Mouse (Mus musculus): ENCODE results near the gene Tmem151a. TPM values are rescaled to one million over a fixed set of nuclear protein-coding genes. Genes with fewer than 3 reads are reported as not detected.
A peak's percentile ranks its signal among the peaks of the same experiment; 100 is the strongest.

Gene Tmem151a
- total and polyA plus RNA-seq, 3 experiments = 2.6 to 3.3 (median 2.8) TPM

DNA sequence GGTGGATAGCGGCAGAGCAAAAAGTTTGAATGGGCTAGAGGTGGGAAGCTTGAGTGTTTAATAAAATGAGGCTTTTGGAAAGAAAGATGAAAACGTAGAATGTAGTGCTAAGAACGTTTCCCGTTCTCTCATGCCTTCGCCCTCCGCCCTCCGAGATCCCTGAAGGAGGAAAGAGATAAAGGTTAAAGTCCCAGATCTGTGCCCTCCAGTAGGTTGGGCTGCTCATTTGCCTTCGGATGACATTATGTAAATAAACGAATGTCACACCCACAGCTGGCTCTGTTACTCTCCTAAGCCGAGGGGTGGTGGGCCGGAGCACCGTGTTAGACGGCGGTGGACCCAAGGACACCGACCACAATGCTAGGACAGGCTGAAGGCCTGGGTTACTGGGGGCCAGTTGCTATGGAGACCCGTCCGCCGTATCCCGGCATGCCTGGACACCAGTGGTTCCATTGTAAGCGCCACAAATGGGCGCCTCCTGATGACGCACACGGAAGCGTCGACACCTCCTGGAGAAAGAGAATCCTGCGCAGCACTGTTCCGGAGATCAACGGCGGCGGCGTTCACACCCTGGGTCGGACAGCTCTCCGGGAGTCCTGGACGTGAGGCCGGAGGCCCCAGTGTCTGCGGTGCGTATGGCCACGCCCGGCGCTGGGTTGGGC, 44.3 kb downstream of the Tmem151a start, which contains the start of gene Brms1:
Gene Brms1, plus strand, starts transcription at position 493 of the 662 bp plus-strand sequence.
- intact Hi-C loops (cut with DNase I) = no loop called here

GRCm38 (mm10) chr19:5039301-5040114, 45.8 kb downstream of the Tmem151a start:
- 13% methylated on average over 41 of the region's 41 CpGs for WGBS
- intact Hi-C loops (cut with DNase I) = loop anchor here (5.0 kb wide), 1 partner anchor 48 kb away; the partner anchor contains the start of genes Tmem151a and Yif1a
- peak overlapping the region; percentile 88 for H3K27ac ChIP-seq

More for the DNA sequence above, 44.3 kb downstream of the Tmem151a start, which contains the start of gene Brms1:
- peak; percentile 91 to 93 for DNase-seq
- Histone ChIP-seq H3K79me2 (replicated peaks; ENCODE audit: control insufficient read depth, insufficient read depth, low read length) (no peaks in the 10 kb centered on the region), H3K9ac (ENCODE audit: low read depth, low read length) (peak within 1 kb of the TSS; percentile 73), H3K4me3 (peak within 1 kb of the TSS; percentile 65), H3K27me3 (ENCODE audit: control insufficient read depth, insufficient read depth, low read length) (no peaks in the 10 kb centered on the region), H3K4me1 (ENCODE audit: control insufficient read depth, insufficient read depth, low read length) (peaks cover 12% of the 10 kb centered on the region), H3K36me3 (ENCODE audit: control insufficient read depth, insufficient read depth, low read length) (no peaks in the 10 kb centered on the region), H3K27ac (peak within 1 kb of the TSS; percentile 76)
- 3% methylated on average over 40 of the region's 40 CpGs for WGBS
- TF ChIP-seq POLR2A (IDR thresholded peaks at IDR 0.05; ENCODE audit: insufficient read depth, low read depth, low read length) (peak; percentile 84), EP300 (IDR thresholded peaks at IDR 0.05; ENCODE audit: insufficient read depth, low read depth, low read length) (peak; percentile 82), CTCF (IDR thresholded peaks at IDR 0.05) (peak; percentile 12; the same call in 1 of the 2 replicates)

GRCm38 (mm10) chr19:5038709-5039156, 46.6 kb downstream of the Tmem151a start, which contains the start of the genes B4gat1 and AC124502.3:
B4gat1 (plus strand) TSS chr19:5038826.
AC124502.3 (plus strand) TSS chr19:5038891.
- under 1% methylated on average over 44 of the region's 44 CpGs for WGBS
- TF ChIP-seq CTCF (IDR thresholded peaks at IDR 0.05) = peak; percentile 64
- no peak for TF ChIP-seq EP300 (IDR thresholded peaks at IDR 0.05; ENCODE audit: insufficient read depth, low read depth, low read length)
- peak; percentile 63 for TF ChIP-seq POLR2A (IDR thresholded peaks at IDR 0.05; ENCODE audit: insufficient read depth, low read depth, low read length)

More at GRCm38 (mm10) chr19:5039301-5040114, 45.8 kb downstream of the Tmem151a start:
- peak overlapping the region; percentile 79 for H3K4me3 ChIP-seq
- no peaks in the 10 kb centered on the region for H3K79me2 ChIP-seq (replicated peaks; ENCODE audit: control insufficient read depth, insufficient read depth, low read length)
- H3K36me3 ChIP-seq (ENCODE audit: control insufficient read depth, insufficient read depth, low read length) = no peaks in the 10 kb centered on the region
- peaks cover 12% of the 10 kb centered on the region for H3K4me1 ChIP-seq (ENCODE audit: control insufficient read depth, insufficient read depth, low read length)
- no peaks in the 10 kb centered on the region for H3K27me3 ChIP-seq (ENCODE audit: control insufficient read depth, insufficient read depth, low read length)
- H3K9ac ChIP-seq (ENCODE audit: low read depth, low read length) = peak overlapping the region; percentile 94
- DNase-seq = no peak
- TF ChIP-seq EP300 (IDR thresholded peaks at IDR 0.05; ENCODE audit: insufficient read depth, low read depth, low read length) (no peak), CTCF (IDR thresholded peaks at IDR 0.05) (no peak), POLR2A (IDR thresholded peaks at IDR 0.05; ENCODE audit: insufficient read depth, low read depth, low read length) (no peak)

DNA sequence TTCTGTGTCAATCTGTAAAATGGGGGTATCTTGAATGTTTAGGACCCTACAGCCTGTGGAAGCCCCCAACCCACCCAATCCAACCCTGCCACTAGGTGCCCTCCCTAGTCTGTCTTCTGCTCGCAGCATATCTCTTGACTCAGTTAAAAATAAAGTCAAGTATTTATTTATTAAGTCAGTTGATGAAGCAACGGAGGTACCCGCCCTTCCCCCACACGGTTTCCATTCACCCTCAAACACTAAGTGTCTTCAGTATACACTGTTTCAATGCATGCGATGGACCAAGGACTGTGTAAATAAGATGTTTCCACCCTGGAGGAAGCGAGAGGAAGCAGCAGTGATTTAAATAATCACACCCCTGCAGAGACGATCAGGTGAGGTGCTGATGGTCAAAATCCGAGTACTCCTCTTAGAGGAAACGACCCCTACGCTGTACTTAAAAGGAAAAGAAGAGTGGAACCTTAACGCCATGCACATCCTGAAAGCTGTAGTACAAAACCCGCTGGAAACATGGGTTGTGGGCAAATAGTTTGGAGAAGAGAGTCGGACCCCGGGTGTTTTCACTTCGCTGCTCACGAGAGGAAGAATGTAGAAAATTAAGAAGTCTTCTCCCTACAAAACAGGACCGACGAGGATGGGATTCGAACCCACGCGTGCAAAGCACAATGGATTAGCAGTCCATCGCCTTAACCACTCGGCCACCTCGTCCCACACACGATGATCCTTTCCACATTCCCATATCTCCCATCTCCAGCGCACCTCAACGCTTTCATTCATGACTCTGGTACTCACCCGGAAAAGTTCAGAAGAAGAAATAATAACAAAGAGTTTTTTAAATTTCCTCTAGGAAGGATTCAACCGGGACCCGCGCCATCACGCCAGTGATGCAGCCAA, 47.4 kb downstream of the Tmem151a start:
- H3K36me3 ChIP-seq (ENCODE audit: control insufficient read depth, insufficient read depth, low read length) = no peaks in the 10 kb centered on the region
- TF ChIP-seq POLR2A (IDR thresholded peaks at IDR 0.05; ENCODE audit: insufficient read depth, low read depth, low read length) (no peak), EP300 (IDR thresholded peaks at IDR 0.05; ENCODE audit: insufficient read depth, low read depth, low read length) (peak; percentile 75; the same call in 1 of the 2 replicates)
- peak overlapping the region; percentile 88 for H3K27ac ChIP-seq
- WGBS = 5% methylated on average over 32 of the region's 32 CpGs
- H3K27me3 ChIP-seq (ENCODE audit: control insufficient read depth, insufficient read depth, low read length) = no peaks in the 10 kb centered on the region
- DNase-seq = peak; percentile 81 to 87
- H3K79me2 ChIP-seq (replicated peaks; ENCODE audit: control insufficient read depth, insufficient read depth, low read length) = no peaks in the 10 kb centered on the region
- intact Hi-C loops (cut with DNase I) = loop anchor here (5.0 kb wide), 1 partner anchor 49 kb away; the partner anchor contains the start of genes Tmem151a and Yif1a
- peak overlapping the region; percentile 79 for H3K4me3 ChIP-seq
- peaks cover 12% of the 10 kb centered on the region for H3K4me1 ChIP-seq (ENCODE audit: control insufficient read depth, insufficient read depth, low read length)
- H3K9ac ChIP-seq (ENCODE audit: low read depth, low read length) = no peak overlapping the region

More at GRCm38 (mm10) chr19:5038709-5039156, 46.6 kb downstream of the Tmem151a start, which contains the start of the genes B4gat1 and AC124502.3:
- intact Hi-C loops (cut with DNase I) = loop anchor here (5.0 kb wide), 1 partner anchor 49 kb away; the partner anchor contains the start of genes Tmem151a and Yif1a
- H3K4me3 ChIP-seq = peak within 1 kb of the TSS; percentile 79
- peaks cover 12% of the 10 kb centered on the region for H3K4me1 ChIP-seq (ENCODE audit: control insufficient read depth, insufficient read depth, low read length)
- H3K27me3 ChIP-seq (ENCODE audit: control insufficient read depth, insufficient read depth, low read length) = no peaks in the 10 kb centered on the region
- no peaks in the 10 kb centered on the region for H3K79me2 ChIP-seq (replicated peaks; ENCODE audit: control insufficient read depth, insufficient read depth, low read length)
- H3K36me3 ChIP-seq (ENCODE audit: control insufficient read depth, insufficient read depth, low read length) = no peaks in the 10 kb centered on the region
- DNase-seq = peak; percentile 92
- peak within 1 kb of the TSS; percentile 88 for H3K27ac ChIP-seq
- H3K9ac ChIP-seq (ENCODE audit: low read depth, low read length) = peak within 1 kb of the TSS; percentile 94

GRCm38 (mm10) chr19:5036577-5036976, 48.8 kb downstream of the Tmem151a start:
- peaks cover 11% of the 10 kb centered on the region for H3K4me1 ChIP-seq (ENCODE audit: control insufficient read depth, insufficient read depth, low read length)
- DNase-seq = no peak
- no peaks in the 10 kb centered on the region for H3K36me3 ChIP-seq (ENCODE audit: control insufficient read depth, insufficient read depth, low read length)
- intact Hi-C loops (cut with DNase I) = loop anchor here (5.0 kb wide), 1 partner anchor 51 kb away; the partner anchor contains the start of genes Tmem151a and Yif1a
- 77% methylated on average over 4 of the region's 4 CpGs for WGBS
- H3K79me2 ChIP-seq (replicated peaks; ENCODE audit: control insufficient read depth, insufficient read depth, low read length) = no peaks in the 10 kb centered on the region
- no peak overlapping the region for H3K9ac ChIP-seq (ENCODE audit: low read depth, low read length)
- no peaks in the 10 kb centered on the region for H3K27me3 ChIP-seq (ENCODE audit: control insufficient read depth, insufficient read depth, low read length)
- H3K27ac ChIP-seq = no peak overlapping the region
- TF ChIP-seq POLR2A (IDR thresholded peaks at IDR 0.05; ENCODE audit: insufficient read depth, low read depth, low read length) = no peak
- TF ChIP-seq CTCF (IDR thresholded peaks at IDR 0.05) = no peak
- TF ChIP-seq EP300 (IDR thresholded peaks at IDR 0.05; ENCODE audit: insufficient read depth, low read depth, low read length) = no peak
- no peak overlapping the region for H3K4me3 ChIP-seq
